Mouse (Mus musculus) G1E-ER4 (cell line): ENCODE measurements around the gene Ccdc153. TPM values are rescaled to one million over a fixed set of nuclear protein-coding genes. Genes with fewer than 3 reads are reported as not detected.

Experiments
- GATA1 ChIP-seq: IDR thresholded peaks from one replicate; pipeline ENCODE4 v1.8.0; 2012; ENCODE audit warnings: low read length, inconsistent platforms
- polyA plus RNA-seq: library from polyadenylated mRNA; stranded (reverse); fragments of >175 nt; gene quantifications from 2 replicates; pipeline ENCODE4 v1.2.3, GENCODE M21; 2012

Gene Ccdc153
- polyA plus RNA-seq: not detected in 2 replicates

GRCm38 (mm10) chr9:44240399-44240798 is at the start of gene Ccdc153:
Gene Ccdc153 (plus strand): TSS chr9:44240676.
- no peak for TF ChIP-seq GATA1

- TF ChIP-seq GATA1: no peak
Observed at GRCm38 (mm10) chr9:44191166-44191565, 49.3 kb upstream of the Ccdc153 start.

DNA sequence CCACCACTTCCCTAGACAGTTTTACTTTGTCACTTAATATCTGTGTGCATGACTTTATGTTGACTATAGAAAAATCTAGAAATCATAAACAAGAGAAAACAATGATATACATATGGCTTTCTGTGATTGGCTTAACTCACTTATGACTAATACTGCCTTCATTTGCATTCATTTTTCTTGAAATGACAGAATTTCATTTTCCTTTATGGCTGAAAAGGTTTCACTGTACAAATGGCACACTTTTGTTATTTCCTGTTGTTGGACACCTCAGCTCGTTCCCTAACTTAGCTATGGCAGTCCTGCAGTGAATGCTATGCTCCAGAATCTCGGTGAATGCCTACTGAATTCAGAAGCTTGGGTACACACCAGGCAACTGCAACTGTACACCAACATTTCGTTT is 48.2 kb upstream of the Ccdc153 start:
- TF ChIP-seq GATA1: no peak

GRCm38 (mm10) chr9:44192794-44193193 is 47.7 kb upstream of the Ccdc153 start:
- no peak for TF ChIP-seq GATA1

- TF ChIP-seq GATA1: peak; percentile 71
Observed at GRCm38 (mm10) chr9:44194000-44194399, 46.5 kb upstream of the Ccdc153 start.

GRCm38 (mm10) chr9:44196354-44196753 is 44.1 kb upstream of the Ccdc153 start:
- no peak for TF ChIP-seq GATA1

GRCm38 (mm10) chr9:44199166-44199565 is 41.3 kb upstream of the Ccdc153 start:
- TF ChIP-seq GATA1: no peak

DNA sequence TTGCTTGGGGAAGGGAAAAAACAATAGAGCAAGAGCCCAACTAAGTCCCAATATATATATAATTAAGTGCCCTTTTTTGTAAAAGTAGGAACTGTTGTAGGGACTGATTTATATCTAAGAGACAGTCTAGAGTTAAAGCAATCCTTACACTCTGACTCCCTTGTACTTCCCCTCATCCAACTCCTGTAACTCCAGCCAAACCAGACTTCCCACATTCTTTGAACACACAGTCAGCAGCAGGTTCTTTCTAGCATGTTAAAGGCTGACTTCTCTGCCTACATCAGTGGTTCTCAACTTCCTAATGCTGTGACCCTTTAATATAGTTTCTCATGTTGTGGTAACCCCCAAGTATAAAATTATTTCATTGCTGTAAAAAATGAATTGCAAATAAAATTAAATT is 40.9 kb upstream of the Ccdc153 start:
- no peak for TF ChIP-seq GATA1

- TF ChIP-seq GATA1: no peak
Observed at GRCm38 (mm10) chr9:44200458-44200857, 40.0 kb upstream of the Ccdc153 start.

- no peak for TF ChIP-seq GATA1
Observed at GRCm38 (mm10) chr9:44207840-44208239, 32.6 kb upstream of the Ccdc153 start.

- no peak for TF ChIP-seq GATA1
Observed at GRCm38 (mm10) chr9:44209416-44209815, 31.1 kb upstream of the Ccdc153 start.

GRCm38 (mm10) chr9:44212406-44212805 is 28.1 kb upstream of the Ccdc153 start:
- no peak for TF ChIP-seq GATA1

DNA sequence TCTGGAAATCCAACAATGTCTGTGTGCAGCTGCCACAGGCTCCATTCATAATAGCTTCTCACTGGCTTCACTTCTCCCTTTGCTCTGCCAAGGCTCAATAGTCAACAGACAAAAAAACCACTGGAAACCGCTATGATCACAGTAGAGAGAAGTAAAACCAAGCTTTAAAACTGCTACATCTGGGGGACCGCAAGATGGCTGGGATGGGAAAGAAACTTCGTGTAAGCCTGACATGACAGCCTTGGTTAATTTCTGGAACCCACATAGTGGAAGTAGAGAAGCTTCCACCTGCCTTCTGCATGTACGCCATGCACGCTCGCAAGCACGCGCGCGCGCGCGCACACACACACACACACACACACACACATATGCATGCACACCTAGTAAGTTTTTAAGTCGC is 26.9 kb upstream of the Ccdc153 start:
- TF ChIP-seq GATA1: no peak

- TF ChIP-seq GATA1: no peak
Observed at GRCm38 (mm10) chr9:44225993-44226392, 14.5 kb upstream of the Ccdc153 start.

DNA sequence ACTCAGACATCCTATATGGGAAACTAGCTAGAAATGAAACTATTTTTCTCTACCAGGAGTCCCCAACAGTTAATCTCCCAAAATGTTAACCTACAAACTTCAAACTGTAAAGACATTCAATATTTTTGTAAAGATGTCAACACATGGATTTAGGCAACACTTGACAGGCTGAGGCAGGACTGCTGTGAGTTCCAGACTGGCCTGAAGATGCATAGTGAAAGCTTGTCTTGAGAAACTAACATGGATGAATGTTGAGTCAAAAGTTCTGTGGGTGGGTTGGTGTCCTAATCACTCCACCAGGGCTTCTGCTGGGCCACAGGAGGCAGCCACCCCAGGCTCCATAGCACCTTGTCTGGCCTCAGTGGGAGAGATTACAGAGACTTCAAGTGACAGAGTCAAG is 8.9 kb upstream of the Ccdc153 start:
- no peak for TF ChIP-seq GATA1

GRCm38 (mm10) chr9:44233021-44233801 is 7.3 kb upstream of the Ccdc153 start:
- peak; percentile 83 for TF ChIP-seq GATA1

DNA sequence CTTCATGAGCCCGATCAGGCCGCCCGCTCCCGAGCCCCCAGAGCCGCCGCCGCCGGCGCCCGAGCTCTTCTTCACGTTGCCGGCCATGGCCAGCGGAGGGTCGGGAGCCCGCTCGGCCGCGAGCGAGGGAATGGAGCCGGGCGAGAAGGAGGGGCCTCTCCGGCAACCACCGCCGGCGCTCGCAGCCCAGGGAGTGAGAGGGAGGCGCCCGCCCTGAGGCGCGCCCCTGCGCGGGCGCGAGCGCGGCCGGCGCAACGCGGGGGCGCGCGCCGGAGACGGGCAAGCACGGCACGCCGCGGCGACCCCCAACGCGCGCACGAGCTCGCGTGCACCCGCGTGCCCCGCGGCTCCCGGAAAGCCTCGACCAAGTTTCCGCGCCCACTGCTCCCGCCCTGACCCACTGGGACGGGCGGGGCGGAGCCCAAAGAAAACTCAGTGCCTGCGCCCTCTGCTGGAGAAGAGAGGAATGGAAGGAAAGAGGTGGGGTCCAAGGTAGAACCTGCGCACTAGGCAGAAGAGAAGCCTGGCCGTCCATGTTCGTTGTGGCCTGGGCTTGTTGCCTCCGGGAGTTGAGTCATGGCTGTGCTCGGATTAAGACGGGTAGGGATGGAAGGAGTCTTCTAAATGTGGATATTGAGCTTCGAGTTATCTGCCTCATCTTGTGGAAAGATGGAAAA is 6.5 kb upstream of the Ccdc153 start, which contains the start of gene Cbl:
Gene Cbl (minus strand): TSS at position 248 of the 677 bp plus-strand sequence.
- TF ChIP-seq GATA1: no peak
